Mouse (Mus musculus): ENCODE data around the gene Gm11020. TPM values are rescaled to one million over a fixed set of nuclear protein-coding genes. Genes with fewer than 3 reads are reported as not detected.

Gm11020 gene
- polyA plus RNA-seq, 1 experiment from 2014 or later = not detected

GRCm38 (mm10) chr8:104332665-104333631 lies 11.6 kb downstream of the Gm11020 start:
- Histone ChIP-seq H3K4me2 (no peak overlapping the region), H3K4me1 (replicated peaks) (no peaks in the 10 kb centered on the region), H3K27ac (no peak overlapping the region), H3K9me3 (replicated peaks) (no peaks in the 10 kb centered on the region), H3K9ac (no peak overlapping the region), H3K36me3 (no peaks in the 10 kb centered on the region), H3K4me3 (no peak overlapping the region), H3K27me3 (no peaks in the 10 kb centered on the region; the same call in 1 of the 2 replicates)
- no peak for ATAC-seq (replicated peaks; ENCODE audit: insufficient number of reproducible peaks, insufficient read depth, low FRiP score, low read depth)
- 47% methylated on average over 5 of the region's 5 CpGs for WGBS

- H3K9ac ChIP-seq = no peak overlapping the region
- no peak for ATAC-seq (replicated peaks; ENCODE audit: insufficient number of reproducible peaks, insufficient read depth, low FRiP score, low read depth)
These were observed 12.4 kb downstream of the Gm11020 start for GRCm38 (mm10) chr8:104333786-104334185.

GRCm38 (mm10) chr8:104334196-104334595 lies 12.8 kb downstream of the Gm11020 start:
- Histone ChIP-seq H3K9me3 (replicated peaks) (no peaks in the 10 kb centered on the region), H3K4me2 (no peak overlapping the region), H3K4me3 (no peak overlapping the region), H3K27me3 (no peaks in the 10 kb centered on the region; the same call in 1 of the 2 replicates), H3K27ac (no peak overlapping the region), H3K36me3 (no peaks in the 10 kb centered on the region), H3K9ac (no peak overlapping the region), H3K4me1 (replicated peaks) (no peaks in the 10 kb centered on the region)
- WGBS = 72% methylated on average over 1 of the region's 1 CpGs
- no peak for ATAC-seq (replicated peaks; ENCODE audit: insufficient number of reproducible peaks, insufficient read depth, low FRiP score, low read depth)

More at GRCm38 (mm10) chr8:104333786-104334185, 12.4 kb downstream of the Gm11020 start:
- Histone ChIP-seq H3K9me3 (replicated peaks) (no peaks in the 10 kb centered on the region), H3K36me3 (no peaks in the 10 kb centered on the region), H3K4me2 (no peak overlapping the region), H3K4me3 (no peak overlapping the region), H3K27me3 (no peaks in the 10 kb centered on the region; the same call in 1 of the 2 replicates), H3K4me1 (replicated peaks) (no peaks in the 10 kb centered on the region), H3K27ac (no peak overlapping the region)
- WGBS = 68% methylated on average over 5 of the region's 5 CpGs

GRCm38 (mm10) chr8:104336806-104337205 lies 15.4 kb downstream of the Gm11020 start:
- no peaks in the 10 kb centered on the region for H3K27me3 ChIP-seq
- H3K4me1 ChIP-seq (replicated peaks) = peaks cover 15% of the 10 kb centered on the region
- no peaks in the 10 kb centered on the region for H3K9me3 ChIP-seq (replicated peaks)
- H3K27ac ChIP-seq = no peak overlapping the region
- 74% methylated on average over 1 of the region's 1 CpGs for WGBS
- H3K4me3 ChIP-seq = no peak overlapping the region
- H3K9ac ChIP-seq = no peak overlapping the region
- no peak for ATAC-seq (replicated peaks; ENCODE audit: insufficient number of reproducible peaks, insufficient read depth, low FRiP score, low read depth)
- H3K36me3 ChIP-seq = no peaks in the 10 kb centered on the region
- no peak overlapping the region for H3K4me2 ChIP-seq

GRCm38 (mm10) chr8:104337890-104338289 lies 16.5 kb downstream of the Gm11020 start:
- ATAC-seq (replicated peaks; ENCODE audit: insufficient number of reproducible peaks, insufficient read depth, low FRiP score, low read depth) = no peak
- Histone ChIP-seq H3K36me3 (no peaks in the 10 kb centered on the region), H3K4me3 (no peak overlapping the region), H3K4me1 (replicated peaks) (peaks cover 25% of the 10 kb centered on the region), H3K9me3 (replicated peaks) (no peaks in the 10 kb centered on the region), H3K27me3 (no peaks in the 10 kb centered on the region), H3K4me2 (no peak overlapping the region), H3K27ac (no peak overlapping the region), H3K9ac (no peak overlapping the region)
- 47% methylated on average over 3 of the region's 3 CpGs for WGBS

- H3K36me3 ChIP-seq = no peaks in the 10 kb centered on the region
- H3K4me2 ChIP-seq = peak within 1 kb of the TSS; percentile 89
- H3K9me3 ChIP-seq (replicated peaks) = no peaks in the 10 kb centered on the region
- peak within 1 kb of the TSS; percentile 78 for H3K4me3 ChIP-seq
- peak within 1 kb of the TSS; percentile 93 for H3K27ac ChIP-seq
- ATAC-seq (replicated peaks; ENCODE audit: insufficient number of reproducible peaks, insufficient read depth, low FRiP score, low read depth) = no peak
- no peaks in the 10 kb centered on the region for H3K27me3 ChIP-seq
- WGBS = 19% methylated on average over 17 of the region's 18 CpGs
- H3K4me1 ChIP-seq (replicated peaks) = peaks cover 33% of the 10 kb centered on the region
- H3K9ac ChIP-seq = peak within 1 kb of the TSS; percentile 87
These were observed 18.0 kb downstream of the Gm11020 start, which contains the start of gene Cmtm3 for GRCm38 (mm10) chr8:104339229-104339982. Cmtm3 (plus strand) TSS chr8:104339410.

GRCm38 (mm10) chr8:104339983-104340232 lies 18.5 kb downstream of the Gm11020 start:
- no peak for ATAC-seq (replicated peaks; ENCODE audit: insufficient number of reproducible peaks, insufficient read depth, low FRiP score, low read depth)

GRCm38 (mm10) chr8:104340233-104341105 lies 19.1 kb downstream of the Gm11020 start:
- Histone ChIP-seq H3K9me3 (replicated peaks) (no peaks in the 10 kb centered on the region), H3K4me1 (replicated peaks) (peaks cover 35% of the 10 kb centered on the region), H3K4me3 (peak overlapping the region; percentile 78), H3K9ac (peak overlapping the region; percentile 87), H3K27me3 (no peaks in the 10 kb centered on the region), H3K36me3 (peaks cover 10% of the 10 kb centered on the region), H3K4me2 (peak overlapping the region; percentile 89), H3K27ac (peak overlapping the region; percentile 93)
- ATAC-seq (replicated peaks; ENCODE audit: insufficient number of reproducible peaks, insufficient read depth, low FRiP score, low read depth) = peak; percentile 76
- WGBS = under 1% methylated on average over 53 of the region's 54 CpGs

More at GRCm38 (mm10) chr8:104339983-104340232, 18.5 kb downstream of the Gm11020 start:
- H3K36me3 ChIP-seq = peaks cover 4% of the 10 kb centered on the region; the same call in 1 of the 2 replicates
- H3K4me3 ChIP-seq = peak overlapping the region; percentile 78
- 1% methylated on average over 6 of the region's 6 CpGs for WGBS
- no peaks in the 10 kb centered on the region for H3K9me3 ChIP-seq (replicated peaks)
- H3K27ac ChIP-seq = peak overlapping the region; percentile 93
- peak overlapping the region; percentile 89 for H3K4me2 ChIP-seq
- no peaks in the 10 kb centered on the region for H3K27me3 ChIP-seq
- H3K4me1 ChIP-seq (replicated peaks) = peaks cover 35% of the 10 kb centered on the region
- H3K9ac ChIP-seq = peak overlapping the region; percentile 87

- peak; percentile 78 for ATAC-seq (replicated peaks; ENCODE audit: insufficient number of reproducible peaks, insufficient read depth, low FRiP score, low read depth)
These were observed 19.8 kb downstream of the Gm11020 start for GRCm38 (mm10) chr8:104341106-104341561.

GRCm38 (mm10) chr8:104341678-104342077 lies 20.3 kb downstream of the Gm11020 start:
- 45% methylated on average over 6 of the region's 6 CpGs for WGBS
- peak overlapping the region; percentile 78 for H3K4me3 ChIP-seq
- H3K4me1 ChIP-seq (replicated peaks) = peaks cover 38% of the 10 kb centered on the region

More at GRCm38 (mm10) chr8:104341106-104341561, 19.8 kb downstream of the Gm11020 start:
- Histone ChIP-seq H3K9me3 (replicated peaks) (no peaks in the 10 kb centered on the region), H3K4me3 (peak overlapping the region; percentile 78), H3K4me1 (replicated peaks) (peaks cover 35% of the 10 kb centered on the region), H3K27ac (peak overlapping the region; percentile 93), H3K4me2 (peak overlapping the region; percentile 89), H3K27me3 (no peaks in the 10 kb centered on the region), H3K9ac (peak overlapping the region; percentile 87), H3K36me3 (peaks cover 14% of the 10 kb centered on the region)
- WGBS = under 1% methylated on average over 24 of the region's 24 CpGs

More at GRCm38 (mm10) chr8:104341678-104342077, 20.3 kb downstream of the Gm11020 start:
- no peaks in the 10 kb centered on the region for H3K9me3 ChIP-seq (replicated peaks)
- 0 out of 2 replicates have a peak overlapping the region, but pooled peaks have one; percentile 3 for H3K9ac ChIP-seq
- H3K27me3 ChIP-seq = no peaks in the 10 kb centered on the region
- no peak for ATAC-seq (replicated peaks; ENCODE audit: insufficient number of reproducible peaks, insufficient read depth, low FRiP score, low read depth)
- H3K4me2 ChIP-seq = peak overlapping the region; percentile 89
- peaks cover 17% of the 10 kb centered on the region for H3K36me3 ChIP-seq
- H3K27ac ChIP-seq = peak overlapping the region; percentile 93
